Mouse (Mus musculus): ENCODE measurements at regions not wholly inside any gene's neighbourhood (a gene's known extent, or its start where the extent isn't known, plus 50 kb on each side); places are given as distances from the start of the nearest gene placed in this dataset.

GRCm38 (mm10) chr3:19897140-19897539, 59.7 kb upstream of the Cp start:
- TF ChIP-seq POU5F1 (IDR thresholded peaks at IDR 0.05; ENCODE audit: borderline replicate concordance, low read length) (no peak), NANOG (IDR thresholded peaks at IDR 0.05; ENCODE audit: borderline replicate concordance, low read length) (peak; percentile 62; the same call in 1 of the 2 replicates)
- Histone ChIP-seq H3K36me3 (ENCODE audit: insufficient read depth, low read length) (no peaks in the 10 kb centered on the region), H3K4me3 (replicated peaks; ENCODE audit: low read length) (no peak overlapping the region), H3K9me3 (ENCODE audit: low read length) (no peaks in the 10 kb centered on the region; the same call in 1 of the 2 replicates), H3K27me3 (ENCODE audit: insufficient read depth, low read length) (no peaks in the 10 kb centered on the region), H3K4me1 (replicated peaks; ENCODE audit: low read depth, low read length) (peaks cover 25% of the 10 kb centered on the region)

DNA sequence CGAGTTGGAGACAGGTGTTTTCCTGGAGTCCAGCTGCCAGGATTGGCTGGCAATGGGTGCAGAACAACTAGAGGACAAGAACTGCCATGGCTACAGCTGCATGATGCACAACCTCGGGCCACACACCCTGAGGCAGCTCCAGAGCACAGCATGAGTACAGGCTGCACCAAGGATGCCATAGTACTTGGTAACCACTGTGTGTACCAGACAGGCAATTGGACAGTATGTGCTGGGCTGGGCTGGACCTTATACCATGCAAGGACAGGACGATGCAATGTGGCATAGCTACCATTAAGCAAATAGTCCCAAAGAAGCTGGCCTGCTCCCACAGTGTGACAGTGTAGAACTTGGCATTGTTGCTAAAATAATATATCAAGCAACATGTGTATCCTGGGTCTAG, 54.6 kb upstream of the Cp start:
- no peaks in the 10 kb centered on the region; the same call in 1 of the 2 replicates for H3K9me3 ChIP-seq (ENCODE audit: low read length)
- H3K4me3 ChIP-seq (replicated peaks; ENCODE audit: low read length): no peak overlapping the region
- H3K36me3 ChIP-seq (ENCODE audit: insufficient read depth, low read length): no peaks in the 10 kb centered on the region
- H3K4me1 ChIP-seq (replicated peaks; ENCODE audit: low read depth, low read length): peaks cover 8% of the 10 kb centered on the region
- TF ChIP-seq POU5F1 (IDR thresholded peaks at IDR 0.05; ENCODE audit: borderline replicate concordance, low read length) (no peak), CTCF (conservative IDR thresholded peaks at IDR 0.05; ENCODE audit: low read length) (no peak), NANOG (IDR thresholded peaks at IDR 0.05; ENCODE audit: borderline replicate concordance, low read length) (no peak)
- H3K27me3 ChIP-seq (ENCODE audit: insufficient read depth, low read length): 0 out of 2 replicates have a peak, but pooled peaks cover 7% of the 10 kb centered on the region

DNA sequence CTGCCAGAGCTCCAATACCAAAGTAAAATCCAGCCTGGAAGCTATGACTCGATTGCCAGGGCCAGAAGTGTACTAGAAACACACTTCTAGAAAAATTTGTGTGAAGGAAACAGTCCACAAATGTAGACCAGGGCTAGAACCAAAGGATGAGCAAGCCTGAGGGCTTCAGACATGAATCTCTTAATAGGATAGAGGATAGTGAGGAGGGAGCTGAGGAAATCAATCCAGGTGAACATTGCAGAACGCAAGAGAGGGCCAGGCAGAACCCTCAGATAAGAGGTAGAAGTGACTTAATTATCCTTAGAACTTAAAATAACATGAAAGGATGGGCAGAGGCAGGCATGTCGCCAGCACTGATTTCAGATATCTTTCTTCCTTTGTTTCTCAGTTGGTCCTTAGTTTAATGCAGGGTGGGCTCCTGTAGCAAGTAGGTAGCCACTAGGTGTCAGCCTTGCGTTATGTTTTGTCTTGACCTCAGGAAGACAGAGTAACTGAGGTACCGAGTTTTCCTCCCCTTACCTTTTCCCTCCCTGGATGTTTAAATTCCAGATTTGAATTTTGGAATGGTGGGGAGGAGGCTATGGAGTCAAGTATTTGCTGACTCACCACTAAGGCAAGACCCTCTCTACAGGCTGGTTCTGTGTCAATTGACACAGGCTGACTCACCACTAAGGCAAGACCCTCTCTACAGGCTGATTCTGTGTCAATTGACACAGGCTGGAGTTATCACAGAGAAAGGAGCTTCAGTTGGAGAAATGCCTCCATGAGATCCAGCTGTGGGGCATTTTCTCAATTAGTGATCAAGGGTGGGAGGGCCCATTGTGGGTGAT, 52.2 kb upstream of the Cp start:
- peak; percentile 62 for TF ChIP-seq CTCF (conservative IDR thresholded peaks at IDR 0.05; ENCODE audit: low read length)
- no peak for TF ChIP-seq POU5F1 (IDR thresholded peaks at IDR 0.05; ENCODE audit: borderline replicate concordance, low read length)
- no peaks in the 10 kb centered on the region; the same call in 1 of the 2 replicates for H3K9me3 ChIP-seq (ENCODE audit: low read length)
- H3K36me3 ChIP-seq (ENCODE audit: insufficient read depth, low read length): no peaks in the 10 kb centered on the region
- H3K4me3 ChIP-seq (replicated peaks; ENCODE audit: low read length): no peak overlapping the region
- H3K4me1 ChIP-seq (replicated peaks; ENCODE audit: low read depth, low read length): no peaks in the 10 kb centered on the region
- H3K27me3 ChIP-seq (ENCODE audit: insufficient read depth, low read length): 0 out of 2 replicates have a peak, but pooled peaks cover 7% of the 10 kb centered on the region
